Mouse (Mus musculus) 3134 (cell line): ENCODE results near the gene Usp31.
A peak's percentile ranks its signal among the peaks of the same experiment; 100 is the strongest.

ENCODE experiments used
- DNase-seq: peaks from one replicate; pipeline ENCODE4 v3.0.0-alpha.2; 2011; ENCODE audit warnings: low spot score; ENCODE audit not compliant: insufficient read length; ENCODE audit errors: extremely low read depth

Usp31 gene

GRCm38 (mm10) chr7:121707073-121707667 is at the start of gene Usp31:
Gene Usp31 (minus strand): TSS chr7:121707253.
- DNase-seq = peak; percentile 91

DNA sequence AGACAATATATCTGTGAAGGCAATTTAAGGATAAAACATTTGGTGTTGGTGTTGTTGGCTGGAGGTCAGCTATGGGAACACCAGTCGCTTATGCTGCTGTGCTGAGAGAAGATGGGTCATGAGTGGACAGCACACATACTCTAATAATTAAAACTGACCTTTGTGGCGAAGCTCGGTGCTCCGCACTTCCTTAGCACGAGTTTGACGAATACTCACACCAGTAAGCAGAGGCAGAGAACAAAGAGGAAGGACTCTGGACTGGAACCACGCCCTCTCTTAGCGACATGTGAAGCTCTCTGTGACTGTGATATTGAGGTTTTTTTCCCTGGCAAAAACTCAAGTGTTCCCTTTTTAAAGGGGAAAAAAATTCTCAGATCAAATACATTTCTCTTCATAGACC is 47.7 kb upstream of the Usp31 start:
- no peak for DNase-seq

DNA sequence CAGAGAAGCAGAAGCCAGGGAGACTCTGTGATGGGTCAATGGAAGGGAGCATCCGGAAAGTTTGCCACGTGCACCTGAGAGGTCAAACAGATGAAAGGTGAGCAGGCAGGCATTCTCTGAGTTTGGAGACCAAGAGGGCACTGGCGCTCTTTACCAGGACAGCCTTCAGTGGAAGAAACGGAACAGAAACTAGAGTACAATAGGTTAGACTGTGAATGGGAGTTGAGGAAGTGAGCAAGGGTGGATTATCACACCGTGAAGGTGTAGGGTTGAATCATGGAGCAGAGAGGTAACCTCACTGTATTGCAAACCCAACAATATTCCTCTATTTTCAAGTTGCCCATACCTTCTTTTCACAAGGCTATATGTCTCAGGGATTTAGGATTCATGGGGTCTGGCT is 43.2 kb upstream of the Usp31 start:
- DNase-seq = no peak

DNA sequence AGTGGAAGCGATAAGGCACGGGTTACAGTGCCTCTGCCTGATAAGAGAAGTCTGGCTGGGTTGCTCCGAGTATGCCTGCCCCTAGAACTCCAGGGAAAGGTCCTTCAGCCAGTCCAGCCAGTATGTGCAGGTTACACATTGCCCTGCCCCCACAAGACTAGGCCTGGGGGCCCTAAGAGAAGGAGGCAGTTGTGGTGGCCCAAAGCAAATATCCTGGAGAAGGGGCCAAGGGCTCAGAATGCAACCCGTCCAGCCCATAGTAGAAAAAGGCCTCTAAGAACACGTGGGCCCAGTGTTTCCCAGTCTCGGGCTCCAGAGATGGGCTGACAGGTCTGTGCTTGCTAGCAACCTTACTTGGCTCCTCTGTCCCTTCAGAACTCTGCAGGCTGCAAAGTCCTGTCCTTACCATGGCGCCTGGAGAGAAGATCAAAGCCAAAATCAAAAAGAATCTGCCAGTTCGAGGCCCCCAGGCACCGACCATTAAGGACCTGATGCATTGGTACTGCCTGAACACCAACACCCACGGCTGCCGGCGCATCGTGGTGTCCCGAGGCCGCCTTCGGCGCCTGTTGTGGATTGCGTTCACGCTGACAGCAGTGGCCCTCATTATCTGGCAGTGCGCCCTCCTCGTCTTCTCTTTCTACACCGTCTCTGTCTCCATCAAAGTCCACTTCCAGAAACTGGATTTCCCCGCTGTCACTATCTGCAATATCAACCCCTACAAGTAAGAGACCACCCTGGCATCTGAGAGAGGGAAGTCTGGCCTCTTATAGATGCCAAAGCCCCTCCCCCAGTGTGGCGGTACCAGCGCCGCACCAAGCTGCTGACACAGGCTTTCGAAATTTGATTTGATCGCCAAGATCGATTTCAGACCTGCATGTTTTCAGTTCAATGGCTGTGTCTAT is 30.7 kb upstream of the Usp31 start:
- DNase-seq = no peak

DNA sequence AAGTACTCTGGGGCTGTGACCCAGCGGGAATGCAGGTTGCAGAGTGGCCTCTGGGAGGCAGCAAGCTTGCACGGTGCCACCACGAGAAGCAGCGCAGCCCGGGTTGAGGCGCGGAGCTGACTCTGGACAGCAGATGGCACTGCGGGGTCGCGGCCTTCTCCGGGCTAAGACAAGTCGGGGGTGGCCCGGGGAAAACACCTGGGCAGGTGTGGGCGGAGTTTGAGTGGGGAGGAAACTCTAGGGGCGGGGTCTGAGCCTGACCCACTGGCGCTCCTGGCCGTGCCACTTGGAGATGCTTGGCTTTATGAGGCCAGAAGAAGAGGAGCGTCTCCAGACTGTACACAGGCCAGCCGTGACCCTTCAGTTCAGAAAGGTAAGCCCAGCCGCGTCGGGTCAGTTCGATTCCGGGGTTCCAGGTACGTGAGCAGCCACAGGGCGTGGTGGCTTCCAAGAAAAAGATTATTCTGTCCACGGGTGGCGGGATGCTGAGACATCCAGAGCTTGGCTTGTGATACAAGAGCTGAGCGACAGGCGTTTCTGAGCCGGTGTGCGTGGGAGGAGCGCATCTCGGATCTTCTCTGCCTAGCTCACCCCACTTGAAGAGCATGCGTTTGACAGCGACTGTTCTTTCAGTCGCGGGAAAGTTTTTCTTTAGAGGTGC is 27.2 kb upstream of the Usp31 start, which contains the start of gene Scnn1g:
TSS of gene Scnn1g (plus strand) at position 309 of the 661 bp plus-strand sequence.
- DNase-seq = peak; percentile 40

GRCm38 (mm10) chr7:121730225-121730624 is 23.2 kb upstream of the Usp31 start:
- no peak for DNase-seq

- DNase-seq = no peak
Observed at GRCm38 (mm10) chr7:121717031-121717430, 10.0 kb upstream of the Usp31 start.

DNA sequence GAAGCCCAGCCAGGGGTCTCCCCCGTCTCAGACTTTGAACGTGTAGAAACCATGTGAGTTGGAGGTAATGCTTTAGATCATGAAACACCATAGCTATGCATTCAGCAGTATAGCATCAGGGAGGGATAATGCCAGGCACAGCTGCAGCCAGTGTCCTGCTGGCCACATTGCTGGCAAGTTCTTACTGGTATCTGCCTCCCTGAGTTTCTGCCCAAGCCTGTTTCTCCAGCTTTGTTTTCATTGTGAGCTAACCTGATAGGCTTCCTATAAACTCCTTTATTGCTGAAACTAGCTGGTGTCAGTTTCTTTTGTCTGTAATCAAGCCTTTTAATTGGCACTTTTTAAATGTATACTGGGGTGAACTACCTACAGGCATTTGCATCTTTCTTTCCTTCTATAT is 4.1 kb upstream of the Usp31 start:
- DNase-seq = no peak

- peak; percentile 65 for DNase-seq
Observed at GRCm38 (mm10) chr7:121706411-121707072, 511 bp downstream of the Usp31 start.

DNA sequence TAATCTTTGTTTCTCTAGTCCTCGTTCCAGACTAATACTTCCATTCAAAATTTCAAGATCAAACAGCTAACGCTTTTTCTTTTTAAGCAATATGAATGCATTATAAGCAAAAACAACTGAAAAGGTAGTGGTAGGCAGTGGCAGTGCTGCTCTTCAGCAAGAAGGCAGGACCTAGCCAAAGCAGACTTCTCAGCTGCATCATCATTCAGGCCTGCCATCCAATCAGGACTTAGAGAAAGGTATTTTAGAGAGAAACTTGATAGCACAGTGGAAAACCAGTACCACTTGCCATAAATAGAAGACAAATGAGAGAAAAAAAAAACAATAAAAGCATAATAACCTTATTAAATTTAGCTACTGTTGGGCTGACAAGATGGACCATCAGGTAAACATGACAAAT is 2.0 kb downstream of the Usp31 start:
- no peak for DNase-seq

- DNase-seq = no peak
Observed at GRCm38 (mm10) chr7:121701983-121702382, 5.1 kb downstream of the Usp31 start.

GRCm38 (mm10) chr7:121700480-121700879 is 6.6 kb downstream of the Usp31 start:
- no peak for DNase-seq

DNA sequence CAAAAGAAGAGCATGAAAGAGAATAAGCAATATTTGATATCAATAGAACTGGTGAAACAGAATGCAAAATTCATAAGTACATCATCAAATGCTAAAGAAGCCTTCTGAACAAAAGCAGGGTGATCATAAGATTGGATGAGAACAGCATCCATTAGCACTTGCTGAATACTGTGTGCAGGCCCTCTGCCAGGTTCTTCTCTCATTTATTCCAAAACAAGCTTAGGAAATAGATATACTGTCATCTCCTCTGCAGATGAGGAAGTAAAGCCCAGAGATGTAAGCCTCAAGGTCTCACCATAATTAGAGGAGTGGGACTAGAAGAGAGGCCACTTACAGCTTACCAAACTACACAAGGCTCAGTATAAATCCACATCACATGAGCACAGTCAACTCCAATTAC is 7.8 kb downstream of the Usp31 start:
- DNase-seq = no peak

DNA sequence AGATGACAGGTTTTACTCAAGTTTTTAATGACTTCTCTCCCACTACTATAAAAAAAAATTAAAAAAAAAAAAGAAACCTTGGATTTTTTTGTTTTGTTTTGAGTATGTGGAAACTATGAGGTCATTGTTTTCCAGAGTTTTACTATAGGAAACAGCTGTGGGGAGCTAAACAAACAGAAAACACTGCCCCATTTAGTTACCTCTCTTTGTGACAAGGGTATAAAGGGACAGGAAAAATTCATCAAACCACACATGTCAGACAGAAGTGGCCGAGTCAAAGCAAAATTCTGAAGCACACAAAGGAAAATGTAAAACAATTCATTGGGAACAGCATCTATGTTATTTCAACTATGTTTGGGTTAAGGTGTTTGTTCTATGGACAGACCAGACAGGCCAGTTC is 9.5 kb downstream of the Usp31 start:
- no peak for DNase-seq

- no peak for DNase-seq
Observed at GRCm38 (mm10) chr7:121697170-121697569, 9.9 kb downstream of the Usp31 start.

DNA sequence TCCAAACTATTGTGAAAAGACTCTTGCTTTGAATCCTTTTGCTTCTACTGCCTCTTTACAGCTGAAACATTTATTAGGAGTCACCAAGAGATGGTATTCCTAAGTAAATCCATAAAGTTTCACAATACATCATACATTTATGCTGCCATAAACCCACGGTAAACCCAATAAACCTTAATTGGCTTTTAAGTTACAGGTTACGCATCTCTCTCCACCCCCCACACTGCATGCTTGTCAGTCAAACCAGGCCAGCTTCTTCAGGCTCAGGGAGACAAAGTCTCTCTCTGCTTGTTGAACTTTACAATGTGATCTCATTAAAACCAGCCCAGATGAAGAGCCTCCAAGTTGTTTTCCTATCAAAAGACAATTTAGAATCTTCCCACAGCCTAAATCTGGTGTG is 15.2 kb downstream of the Usp31 start:
- no peak for DNase-seq

DNA sequence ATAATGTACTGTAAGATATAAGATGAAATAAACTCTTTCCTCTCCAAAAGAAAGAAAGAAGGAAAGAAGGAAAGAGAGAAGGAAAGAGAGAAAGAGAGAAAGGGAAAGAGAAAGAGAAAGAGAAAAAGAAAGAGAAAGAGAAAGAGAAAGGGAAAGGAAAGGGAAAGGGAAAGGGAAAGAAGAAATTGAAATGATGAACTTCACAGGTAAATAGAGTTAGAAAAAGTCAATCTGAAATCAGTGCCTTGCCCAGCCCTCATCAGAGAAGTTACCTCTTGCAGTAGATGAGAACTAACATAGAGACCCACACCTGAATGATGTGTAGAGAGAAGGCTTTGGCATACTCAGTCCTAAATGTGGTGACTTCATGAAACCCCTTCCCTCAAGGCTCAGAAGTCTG is 17.7 kb downstream of the Usp31 start:
- DNase-seq = no peak

GRCm38 (mm10) chr7:121685140-121685984 is 21.7 kb downstream of the Usp31 start:
- no peak for DNase-seq

GRCm38 (mm10) chr7:121681191-121681590 is 25.9 kb downstream of the Usp31 start:
- no peak for DNase-seq

GRCm38 (mm10) chr7:121677105-121677753 is 29.8 kb downstream of the Usp31 start:
- no peak for DNase-seq
